Mouse (Mus musculus): ENCODE results near the gene Osbpl3.

Osbpl3 gene

GRCm38 (mm10) chr6:50273947-50274346 is 182.1 kb downstream of the Osbpl3 start:
- no peak for DNase-seq (ENCODE audit: low read depth)

GRCm38 (mm10) chr6:50273416-50273815 is 182.6 kb downstream of the Osbpl3 start:
- DNase-seq (ENCODE audit: low read depth), result no peak

- no peak for DNase-seq (ENCODE audit: low read depth)
Observed at GRCm38 (mm10) chr6:50263670-50264069, 192.3 kb downstream of the Osbpl3 start, which contains the start of gene Gsdme. Gsdme (minus strand) TSS chr6:50263862.

GRCm38 (mm10) chr6:50262310-50262709 is 193.7 kb downstream of the Osbpl3 start:
- DNase-seq (ENCODE audit: low read depth), result no peak

- no peak for DNase-seq (ENCODE audit: low read depth)
Observed at GRCm38 (mm10) chr6:50261922-50262261, 194.1 kb downstream of the Osbpl3 start.

- DNase-seq (ENCODE audit: low read depth), result no peak
Observed at GRCm38 (mm10) chr6:50261201-50261921, 194.6 kb downstream of the Osbpl3 start.

- no peak for DNase-seq (ENCODE audit: low read depth)
Observed at GRCm38 (mm10) chr6:50255356-50255755, 200.6 kb downstream of the Osbpl3 start.

GRCm38 (mm10) chr6:50254723-50255184 is 201.2 kb downstream of the Osbpl3 start:
- DNase-seq (ENCODE audit: low read depth), result peak; percentile 64

- DNase-seq (ENCODE audit: low read depth), result no peak
Observed at GRCm38 (mm10) chr6:50252690-50253089, 203.3 kb downstream of the Osbpl3 start.

- DNase-seq (ENCODE audit: low read depth), result no peak
Observed at GRCm38 (mm10) chr6:50247791-50248190, 208.2 kb downstream of the Osbpl3 start.

GRCm38 (mm10) chr6:50247356-50247755 is 208.6 kb downstream of the Osbpl3 start:
- no peak for DNase-seq (ENCODE audit: low read depth)

GRCm38 (mm10) chr6:50244967-50245366 is 211.0 kb downstream of the Osbpl3 start:
- no peak for DNase-seq (ENCODE audit: low read depth)

- no peak for DNase-seq (ENCODE audit: low read depth)
Observed at GRCm38 (mm10) chr6:50244126-50244525, 211.9 kb downstream of the Osbpl3 start.

Data from c-Kit-positive CD71-negative TER-119-negative erythroid progenitor cells, embryonic 14.5 days (primary cell).